Mouse (Mus musculus) ZHBTc4 (cell line): ENCODE measurements at regions not wholly inside any gene's neighbourhood (a gene's known extent, or its start where the extent isn't known, plus 50 kb on each side); places are given as distances from the start of the nearest gene placed in this dataset.

Experiments
- DNase-seq: peaks from one replicate; pipeline ENCODE4 v3.0.0-alpha.2; 2011; ENCODE audit warnings: low read depth, low spot score

GRCm38 (mm10) chr6:60217840-60218239 is 611.8 kb downstream of the Snca start:
- DNase-seq, result peak; percentile 91

DNA sequence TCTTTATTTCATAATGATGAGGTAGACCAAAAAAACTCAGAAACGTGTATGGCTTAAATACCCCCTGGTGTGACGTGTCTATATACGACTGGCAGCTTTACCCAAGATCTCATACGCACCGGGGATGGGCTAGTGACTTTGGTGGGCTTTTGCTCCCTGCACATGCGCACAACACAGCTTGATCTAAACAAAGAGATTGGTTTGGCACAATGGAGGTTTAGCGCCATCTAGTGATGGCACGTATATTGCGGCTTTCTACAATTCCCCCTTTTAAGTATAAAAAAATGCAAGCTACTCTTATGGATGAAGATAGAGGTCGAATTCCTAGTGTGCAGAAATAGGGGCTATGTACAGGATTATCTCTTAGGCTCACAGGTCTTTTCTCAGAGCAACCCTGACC is 628.1 kb downstream of the Snca start:
- DNase-seq, result peak; percentile 78
